Mouse (Mus musculus): Measurements from ENCODE around the gene Ctbp2.

DNA sequence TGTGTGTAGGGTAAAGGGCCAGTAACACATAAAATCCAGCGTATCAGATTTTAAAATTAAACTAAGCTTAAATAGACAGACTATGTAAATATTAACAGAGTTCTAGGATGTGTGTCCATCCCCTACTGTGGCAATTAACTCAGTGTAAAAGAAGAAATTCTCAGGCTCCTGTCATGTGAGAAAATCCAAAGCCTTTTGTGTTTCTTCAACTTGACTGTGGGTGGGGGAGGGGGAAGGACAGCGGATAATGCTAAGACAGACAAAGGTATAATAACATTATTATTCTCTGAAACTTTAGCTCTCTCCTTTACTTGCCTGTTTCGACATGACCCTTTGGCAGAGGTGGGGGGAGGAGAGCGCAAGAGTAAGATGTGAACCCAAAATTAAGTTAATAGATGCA is 51.6 kb downstream of the Ctbp2 start:
- TF ChIP-seq TBP (IDR thresholded peaks at IDR 0.05; ENCODE audit: low read depth, low read length) (no peak), JUND (IDR thresholded peaks at IDR 0.05; ENCODE audit: low read depth, low read length) (no peak), EP300 (IDR thresholded peaks at IDR 0.05; ENCODE audit: low read depth in 1 of 2, low read length in 2 of 2) (no peak), CTCF (IDR thresholded peaks at IDR 0.05 in 2 of 3, conservative IDR thresholded peaks at IDR 0.05 in 1 of 3; ENCODE audit: control insufficient read depth in 1 of 3, insufficient read depth in 1 of 3, low read depth in 2 of 3, low read length in 3 of 3, poor library complexity in 1 of 3, severe bottlenecking in 1 of 3) (no peak), MAFK (IDR thresholded peaks at IDR 0.05; ENCODE audit: borderline replicate concordance, low read depth, low read length) (no peak), GABPA (IDR thresholded peaks at IDR 0.05; ENCODE audit: low read depth, low read length) (no peak), TAL1 (IDR thresholded peaks at IDR 0.05; ENCODE audit: low read length) (no peak), NRF1 (IDR thresholded peaks at IDR 0.05; ENCODE audit: insufficient read depth, low read depth, low read length, poor library complexity, severe bottlenecking) (no peak), POLR2A (IDR thresholded peaks at IDR 0.05; ENCODE audit: control insufficient read depth in 1 of 2, insufficient read depth in 1 of 2, low read depth in 1 of 2, low read length in 2 of 2, poor library complexity in 1 of 2) (no peak), RCOR1 (IDR thresholded peaks at IDR 0.05; ENCODE audit: low read depth, low read length) (no peak)
